Mouse (Mus musculus) liver, adult 2 months (tissue): ENCODE measurements at regions not wholly inside any gene's neighbourhood (a gene's known extent, or its start where the extent isn't known, plus 50 kb on each side); places are given as distances from the start of the nearest gene placed in this dataset.

ENCODE experiments used
- DNase-seq: peaks from one replicate; pipeline ENCODE4 v3.0.0-alpha.2; 2011; ENCODE audit warnings: low read depth, low spot score; ENCODE audit errors: extremely low read depth
- H3K27ac ChIP-seq: fragments of 200-500 bp; replicated peaks from 2 replicates; pipeline ENCODE4 v1.5.1; 2012; ENCODE audit warnings: low read depth, mild to moderate bottlenecking, control low read depth, inconsistent platforms, low read length; ENCODE audit not compliant: insufficient read depth
- H3K27me3 ChIP-seq: fragments of 200-500 bp; 2 replicates; pipeline ENCODE4 v1.6.1; 2012; ENCODE audit warnings: mild to moderate bottlenecking, moderate library complexity, low read length, inconsistent platforms; ENCODE audit not compliant: control insufficient read depth, insufficient read depth
- H3K36me3 ChIP-seq: fragments of 200-500 bp; 2 replicates; pipeline ENCODE4 v1.6.1; 2012; ENCODE audit warnings: low read length, inconsistent platforms; ENCODE audit not compliant: control insufficient read depth, insufficient read depth
- H3K4me1 ChIP-seq: fragments of 200-500 bp; 2 replicates; pipeline ENCODE4 v1.6.1; 2011; ENCODE audit warnings: low read length; ENCODE audit not compliant: control insufficient read depth, insufficient read depth
- H3K4me3 ChIP-seq: fragments of 200-500 bp; 2 replicates; pipeline ENCODE4 v1.5.1; 2011; ENCODE audit warnings: low read depth, mild to moderate bottlenecking, control low read depth, low read length, moderate library complexity; ENCODE audit not compliant: insufficient read depth
- H3K79me2 ChIP-seq: fragments of 200-500 bp; 2 replicates; pipeline ENCODE4 v1.6.1; 2012; ENCODE audit warnings: inconsistent platforms, mild to moderate bottlenecking, low read length, moderate library complexity; ENCODE audit not compliant: control insufficient read depth, insufficient read depth
- H3K9ac ChIP-seq: fragments of 200-500 bp; 2 replicates; pipeline ENCODE4 v1.6.1; 2012; ENCODE audit warnings: low read depth, mild to moderate bottlenecking, control low read depth, inconsistent platforms, low read length
- CTCF ChIP-seq: fragments of 200-500 bp; IDR thresholded peaks from 2 replicates; pipeline ENCODE4 v1.5.1; 2011; ENCODE audit warnings: low read depth, low read length, control low read depth
- POLR2A ChIP-seq: fragments of 200-500 bp; IDR thresholded peaks from 2 replicates; pipeline ENCODE4 v1.6.1; 2011; ENCODE audit warnings: low read length, control low read depth; ENCODE audit not compliant: insufficient read depth; ENCODE audit errors: extremely low read depth
- WGBS: fragments of 180-500 bp; shearing (Covaris S2); methylation state at CpG from one replicate; pipeline ENCODE4 v1.1.7; 2018; 5-methylcytosine and 5-hydroxymethylcytosine counted together

- H3K27ac ChIP-seq, result no peak overlapping the region
- no peaks in the 10 kb centered on the region for H3K79me2 ChIP-seq
- no peak overlapping the region for H3K9ac ChIP-seq
- H3K4me3 ChIP-seq, result no peak overlapping the region
- H3K27me3 ChIP-seq, result no peaks in the 10 kb centered on the region
- TF ChIP-seq POLR2A (no peak), CTCF (no peak)
- H3K4me1 ChIP-seq, result no peaks in the 10 kb centered on the region
- H3K36me3 ChIP-seq, result no peaks in the 10 kb centered on the region
- no peak for DNase-seq
- WGBS, result 64% methylated on average over 3 of the region's 3 CpGs
Measured at GRCm38 (mm10) chr8:86353816-86354215, 226.7 kb downstream of the Abcc12 start.

DNA sequence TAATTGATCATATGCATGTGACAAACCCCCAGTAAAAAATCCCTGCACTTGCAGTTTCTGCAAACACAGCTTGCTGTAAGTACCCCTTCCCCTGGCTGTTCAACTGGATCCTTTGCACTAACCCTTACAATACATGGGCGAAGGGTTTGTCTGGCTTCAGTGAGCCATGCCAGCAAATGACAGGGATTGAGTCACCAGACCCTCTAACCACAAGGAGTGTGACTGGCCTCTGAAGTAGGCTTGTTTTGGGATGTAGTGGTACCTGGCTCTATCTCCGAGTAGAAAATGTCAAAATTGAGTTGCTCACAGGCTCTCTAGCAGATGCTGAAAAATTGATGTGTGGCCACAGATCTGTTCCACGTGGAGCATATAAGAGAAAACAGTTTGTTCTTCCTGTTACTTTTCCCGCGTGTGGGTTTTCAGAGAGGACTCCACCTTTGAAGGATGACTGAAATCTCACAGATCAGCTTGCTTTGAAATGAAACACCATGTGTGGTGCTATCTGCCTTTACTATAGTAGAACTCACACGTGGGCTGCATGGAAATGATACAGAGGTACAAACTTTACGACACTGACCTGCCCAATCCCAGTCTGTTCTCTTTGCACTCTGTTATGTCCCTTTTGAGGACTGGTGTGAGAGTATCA, 228.8 kb downstream of the Abcc12 start:
- H3K36me3 ChIP-seq, result no peaks in the 10 kb centered on the region
- no peaks in the 10 kb centered on the region for H3K79me2 ChIP-seq
- H3K9ac ChIP-seq, result no peak overlapping the region
- no peaks in the 10 kb centered on the region for H3K27me3 ChIP-seq
- DNase-seq, result no peak
- WGBS, result 84% methylated on average over 7 of the region's 7 CpGs
- no peaks in the 10 kb centered on the region for H3K4me1 ChIP-seq
- TF ChIP-seq CTCF, result no peak
- TF ChIP-seq POLR2A, result no peak
- no peak overlapping the region for H3K4me3 ChIP-seq
- H3K27ac ChIP-seq, result no peak overlapping the region

- no peak overlapping the region for H3K27ac ChIP-seq
- no peak for DNase-seq
- H3K9ac ChIP-seq, result no peak overlapping the region
- WGBS, result 92% methylated on average over 2 of the region's 2 CpGs
- H3K36me3 ChIP-seq, result no peaks in the 10 kb centered on the region
- no peaks in the 10 kb centered on the region for H3K79me2 ChIP-seq
- no peaks in the 10 kb centered on the region for H3K27me3 ChIP-seq
- H3K4me3 ChIP-seq, result no peak overlapping the region
- no peaks in the 10 kb centered on the region for H3K4me1 ChIP-seq
- TF ChIP-seq CTCF (no peak), POLR2A (no peak)
Measured at GRCm38 (mm10) chr8:86350128-86350527, 230.4 kb downstream of the Abcc12 start.

GRCm38 (mm10) chr8:86342016-86342684, 238.3 kb downstream of the Abcc12 start:
- TF ChIP-seq CTCF (no peak), POLR2A (no peak)
- Histone ChIP-seq H3K4me1 (no peaks in the 10 kb centered on the region), H3K27ac (no peak overlapping the region), H3K4me3 (no peak overlapping the region), H3K9ac (no peak overlapping the region), H3K79me2 (no peaks in the 10 kb centered on the region), H3K36me3 (no peaks in the 10 kb centered on the region), H3K27me3 (no peaks in the 10 kb centered on the region)
- no peak for DNase-seq
- 52% methylated on average over 8 of the region's 8 CpGs for WGBS

GRCm38 (mm10) chr8:86338574-86339264, 241.8 kb downstream of the Abcc12 start:
- Histone ChIP-seq H3K36me3 (no peaks in the 10 kb centered on the region), H3K27ac (no peak overlapping the region), H3K27me3 (no peaks in the 10 kb centered on the region), H3K79me2 (no peaks in the 10 kb centered on the region), H3K9ac (no peak overlapping the region), H3K4me1 (no peaks in the 10 kb centered on the region), H3K4me3 (no peak overlapping the region)
- WGBS, result 89% methylated on average over 18 of the region's 18 CpGs
- TF ChIP-seq CTCF, result no peak
- TF ChIP-seq POLR2A, result no peak
- DNase-seq, result no peak

- H3K27ac ChIP-seq, result no peak overlapping the region
- no peak overlapping the region for H3K4me3 ChIP-seq
- H3K36me3 ChIP-seq, result no peaks in the 10 kb centered on the region
- H3K79me2 ChIP-seq, result no peaks in the 10 kb centered on the region
- WGBS, result 82% methylated on average over 6 of the region's 6 CpGs
- H3K4me1 ChIP-seq, result no peaks in the 10 kb centered on the region
- no peaks in the 10 kb centered on the region for H3K27me3 ChIP-seq
- no peak overlapping the region for H3K9ac ChIP-seq
- DNase-seq, result no peak
- no peak for TF ChIP-seq POLR2A
- no peak for TF ChIP-seq CTCF
Measured at GRCm38 (mm10) chr8:86331383-86331782, 249.1 kb downstream of the Abcc12 start.
